Mouse (Mus musculus) CD4-positive, CD25-positive, alpha-beta regulatory T cell, adult 2 months (primary cell): ENCODE data around the gene Olfr467.
A peak's percentile ranks its signal among the peaks of the same experiment; 100 is the strongest.
"Not testable (repeated sequence)": the region's sequence is repeated elsewhere in the genome, so short reads cannot be mapped to it uniquely, and the experiment has no call there.

Experiments
- DNase-seq: peaks from one replicate; pipeline ENCODE4 v3.0.0-alpha.2; 2012; ENCODE audit warnings: low read depth, low spot score

The Olfr467 gene

DNA sequence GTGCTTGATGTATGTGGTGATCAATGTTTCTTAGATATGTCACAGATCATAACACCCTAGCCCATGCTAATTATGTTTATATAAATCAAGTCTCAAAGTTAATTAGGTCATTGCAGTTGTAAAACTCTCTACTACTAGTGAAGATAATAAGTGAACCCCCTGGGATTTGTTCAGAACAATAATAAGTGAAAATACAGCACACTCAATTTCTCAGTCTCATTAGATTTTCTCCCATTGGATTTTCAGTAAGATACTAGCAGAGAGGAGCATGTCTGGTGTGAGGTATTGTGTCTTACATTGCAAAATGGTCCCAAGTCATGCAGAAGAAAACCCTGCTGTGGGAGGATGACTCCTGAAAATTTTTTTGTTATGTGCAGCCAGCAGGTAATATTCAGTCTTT, at the start of gene Olfr467:
Gene Olfr467 (plus strand): TSS at position 301 of the 400 bp plus-strand sequence.
- DNase-seq: no peak

DNA sequence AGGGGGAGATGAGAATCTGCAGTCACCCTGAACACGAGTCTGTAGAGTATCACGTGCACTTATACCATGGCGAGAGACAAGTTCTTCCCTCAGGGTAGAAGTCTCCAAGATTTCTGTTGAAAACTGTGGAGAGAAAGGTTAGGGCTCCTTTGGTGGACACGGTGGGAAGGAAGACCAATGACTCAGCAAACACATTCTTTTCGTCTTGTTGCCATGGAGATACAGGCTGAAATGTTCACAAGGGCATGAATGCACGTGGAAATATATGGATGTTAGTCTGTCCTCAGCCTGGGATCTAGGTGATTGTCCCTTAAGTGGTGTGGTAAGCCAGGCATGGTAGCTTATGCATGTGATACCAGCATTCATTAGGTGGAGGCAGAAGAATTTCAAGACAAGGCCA, 41.3 kb upstream of the Olfr467 start:
- DNase-seq: no peak

DNA sequence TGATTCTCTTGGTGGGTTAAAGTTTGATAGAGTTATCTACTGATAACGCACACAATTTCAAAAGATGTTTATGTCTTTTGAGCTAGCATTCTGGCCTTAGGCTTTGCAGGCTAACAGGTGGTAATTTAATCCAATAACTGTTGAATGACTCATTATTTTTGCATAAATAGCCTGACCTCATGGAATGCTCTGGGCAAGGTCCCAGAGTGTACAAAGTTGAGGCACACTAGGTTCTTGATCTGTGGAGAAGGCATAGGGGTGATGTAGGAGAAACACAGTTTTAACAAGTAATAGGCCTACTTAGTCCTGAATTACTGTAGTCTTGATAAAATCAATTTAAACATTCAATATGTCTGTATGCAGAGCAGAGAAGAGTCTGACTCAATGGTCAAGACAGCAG, 33.8 kb upstream of the Olfr467 start:
- DNase-seq: no peak

DNA sequence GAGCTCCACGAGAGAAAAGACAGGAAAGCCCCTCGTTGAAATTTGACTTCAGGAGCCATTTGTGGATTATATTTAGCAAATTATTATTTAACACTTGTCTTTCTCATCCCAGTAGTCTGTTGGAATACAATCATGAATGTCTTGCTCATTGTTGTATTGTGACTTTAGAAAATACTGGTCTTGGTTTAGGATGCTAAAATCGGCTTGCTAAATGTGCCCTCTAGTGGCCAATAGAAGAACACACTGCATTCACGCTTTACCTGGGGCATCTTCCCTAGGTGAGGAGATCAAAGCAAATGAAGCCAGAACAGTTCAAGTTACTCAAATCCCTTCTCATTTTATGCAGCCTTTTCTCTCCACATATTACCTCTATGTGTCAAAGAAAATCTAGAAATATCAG, 32.5 kb upstream of the Olfr467 start:
- peak; percentile 40 for DNase-seq

- peak; percentile 40 for DNase-seq
These were observed 24.0 kb upstream of the Olfr467 start for GRCm38 (mm10) chr7:107787977-107788620.

- DNase-seq: no peak
These were observed 15.6 kb upstream of the Olfr467 start for GRCm38 (mm10) chr7:107796500-107796899.

DNA sequence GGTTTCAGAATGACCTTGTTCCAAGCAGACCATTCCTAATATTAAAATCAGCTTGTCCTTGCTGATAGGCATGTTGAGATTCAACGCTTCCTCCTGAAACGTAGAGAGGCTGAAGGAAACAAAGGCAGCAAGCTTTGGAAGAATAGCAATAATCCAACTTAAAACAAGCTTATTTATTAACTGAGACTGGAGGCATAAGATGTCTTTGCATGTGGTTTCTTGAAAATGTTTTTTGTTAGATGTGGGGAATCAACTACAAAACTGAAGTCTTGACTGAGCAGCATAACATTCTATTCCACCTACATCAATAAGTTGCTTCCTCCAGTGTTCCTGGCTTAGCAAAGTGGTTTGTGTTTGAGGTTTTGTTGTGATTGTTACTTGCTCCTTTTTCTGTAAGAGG, 11.0 kb upstream of the Olfr467 start, which contains the start of gene Ovch2:
Gene Ovch2 (minus strand): TSS at position 101 of the 400 bp plus-strand sequence.
- DNase-seq: no peak

DNA sequence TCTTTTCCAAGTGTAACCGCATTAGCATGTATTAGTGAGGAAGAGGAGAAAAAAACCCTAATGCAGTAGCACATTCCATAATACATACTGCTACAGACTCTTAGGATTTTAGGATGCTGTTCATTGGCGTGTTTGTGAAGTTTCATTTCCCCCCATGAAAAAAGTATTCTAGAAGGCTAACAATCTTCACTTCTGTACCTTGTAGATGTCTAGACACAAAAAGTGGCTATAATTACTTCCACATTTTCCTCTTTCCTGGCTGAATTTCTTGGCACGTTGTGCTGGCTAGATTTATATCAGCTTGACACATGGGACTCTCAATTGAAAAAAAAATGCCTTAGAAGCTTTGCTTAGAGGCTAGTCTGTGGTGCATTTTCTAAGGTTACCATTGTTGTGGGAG, 9.9 kb upstream of the Olfr467 start:
- DNase-seq: no peak

DNA sequence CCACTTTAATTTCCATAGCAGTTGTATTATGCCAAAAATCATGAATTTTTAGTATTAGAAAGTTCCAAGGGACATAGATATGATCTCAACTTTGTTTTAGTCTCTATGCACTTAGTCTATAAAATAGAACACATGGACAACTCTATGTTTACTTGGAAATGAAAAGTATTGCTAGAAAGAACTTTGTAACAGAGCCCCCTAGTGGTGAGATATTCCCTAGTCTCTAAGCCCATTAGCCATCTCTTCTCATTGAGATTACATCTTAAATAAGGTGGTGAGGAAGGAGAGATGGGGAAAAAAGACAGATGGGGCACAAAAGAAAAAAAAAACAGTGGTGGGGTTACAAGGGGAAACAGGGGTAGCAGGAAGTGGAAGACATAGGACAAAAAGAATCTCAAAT, 7.4 kb downstream of the Olfr467 start:
- peak; percentile 3 for DNase-seq

DNA sequence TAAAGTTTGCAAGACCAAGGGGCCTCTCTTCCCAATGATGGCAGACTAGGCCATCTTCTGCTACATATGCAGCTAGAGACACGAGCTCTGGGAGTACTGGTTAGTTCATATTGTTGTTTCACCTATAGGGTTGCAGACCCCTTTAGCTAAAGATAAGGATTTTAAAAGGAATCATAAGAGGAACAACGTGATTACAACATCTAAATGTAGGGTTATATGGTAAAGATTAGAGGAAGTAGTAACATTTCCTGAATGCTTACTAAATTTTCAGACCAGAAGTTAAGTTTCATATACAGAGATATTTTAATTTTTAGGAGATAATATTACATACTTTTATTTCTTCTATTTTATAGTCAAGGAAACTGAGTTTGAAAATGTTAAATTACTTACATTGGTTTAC, 11.8 kb downstream of the Olfr467 start:
- not testable (repeated sequence) for DNase-seq

DNA sequence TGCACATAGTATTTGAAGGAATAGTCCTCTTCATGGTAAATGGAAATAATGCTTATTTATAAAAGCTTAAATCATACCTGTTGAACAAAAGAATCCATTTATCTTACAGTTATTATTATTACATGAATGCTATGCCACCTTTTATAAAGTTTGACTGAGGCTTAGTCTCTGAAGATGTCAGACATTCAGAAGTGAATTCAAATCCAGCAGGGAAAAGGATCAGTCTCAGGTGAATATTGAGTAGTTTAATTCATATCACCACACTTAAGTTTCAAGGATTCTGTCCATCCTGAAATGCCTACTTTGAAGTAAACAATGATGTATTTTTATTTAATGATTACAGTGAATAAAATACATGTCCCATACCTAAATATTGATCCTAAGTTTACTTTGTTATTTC, 13.4 kb downstream of the Olfr467 start, which contains the start of gene Olfr469:
Gene Olfr469 (minus strand): TSS at position 101 of the 400 bp plus-strand sequence.
- not testable (repeated sequence) for DNase-seq

- peak; percentile 2 for DNase-seq
These were observed 29.7 kb downstream of the Olfr467 start for GRCm38 (mm10) chr7:107841719-107842118.

- DNase-seq: not testable (repeated sequence)
These were observed 35.3 kb downstream of the Olfr467 start, which contains the start of gene Olfr470 for GRCm38 (mm10) chr7:107847390-107847789. Gene Olfr470 (minus strand): TSS chr7:107847490.
